Mouse (Mus musculus): ENCODE data around the gene Soga1.

- TF ChIP-seq CTCF (IDR thresholded peaks at IDR 0.05; ENCODE audit: low read depth) (no peak), EP300 (IDR thresholded peaks at IDR 0.05; ENCODE audit: low read depth) (no peak)
Measured at GRCm38 (mm10) chr2:157100319-157100605, 21.2 kb upstream of the Soga1 start.

Measured in liver, embryonic 14.5 days (tissue).